Mouse (Mus musculus) urinary bladder, postnatal 36 days (tissue): ENCODE results near the gene Wrap53.
"Not testable (repeated sequence)": the region's sequence is repeated elsewhere in the genome, so short reads cannot be mapped to it uniquely, and the experiment has no call there.

ENCODE experiments used
- DNase-seq, 2 experiments: peaks; one replicate each; pipeline ENCODE4 v3.0.0; 2022; ENCODE audit warnings: low spot score in 2 of 2, mixed read lengths in 1 of 2

The Wrap53 gene

GRCm38 (mm10) chr11:69530755-69531154 is 49.3 kb downstream of the Wrap53 start:
- not testable (repeated sequence) for DNase-seq

GRCm38 (mm10) chr11:69530281-69530680 is 49.8 kb downstream of the Wrap53 start:
- not testable (repeated sequence) for DNase-seq

- DNase-seq, result no peak
These were observed 52.0 kb downstream of the Wrap53 start for GRCm38 (mm10) chr11:69528031-69528390.

- no peak for DNase-seq
These were observed 52.7 kb downstream of the Wrap53 start for GRCm38 (mm10) chr11:69527098-69528030.

- DNase-seq, result no peak
These were observed 53.4 kb downstream of the Wrap53 start for GRCm38 (mm10) chr11:69526631-69527030.

GRCm38 (mm10) chr11:69525661-69526060 is 54.4 kb downstream of the Wrap53 start:
- DNase-seq, result no peak

- no peak for DNase-seq
These were observed 56.4 kb downstream of the Wrap53 start for GRCm38 (mm10) chr11:69523651-69524050.

GRCm38 (mm10) chr11:69521526-69522149 is 58.4 kb downstream of the Wrap53 start:
- no peak for DNase-seq

- no peak for DNase-seq
These were observed 60.1 kb downstream of the Wrap53 start for GRCm38 (mm10) chr11:69519976-69520375.

GRCm38 (mm10) chr11:69516661-69517060 is 63.4 kb downstream of the Wrap53 start:
- DNase-seq, result no peak

GRCm38 (mm10) chr11:69516151-69516640 is 63.9 kb downstream of the Wrap53 start:
- no peak for DNase-seq

GRCm38 (mm10) chr11:69513840-69514239 is 66.2 kb downstream of the Wrap53 start:
- DNase-seq, result peak; percentile 39 to 59
